26 mouse cellular contexts compared by ENCODE assay signal in genomic region chrX:129925806-129926205, GRCm38 (mm10).
"Had no signal": no experiment of that assay in that cellular context is flagged by ENCODE, and none has a peak within 500 bp of the region (broad histone marks: within the 10 kb centered on the region; RNA-seq: fewer than 3 reads in every experiment).

No protein-coding gene starts in this region.

- H3K27me3 ChIP-seq: heart, embryonic 13.5 days; heart, embryonic 15.5 days; hindbrain, embryonic 13.5 days; hindbrain, embryonic 15.5 days; kidney, embryonic 15.5 days; limb, embryonic 12.5 days had no signal

- ATAC-seq: hindbrain, postnatal 0 days; intestine, embryonic 16.5 days had no signal

- H3K9me3 ChIP-seq: heart, embryonic 13.5 days; heart, embryonic 15.5 days; hindbrain, embryonic 13.5 days; hindbrain, embryonic 15.5 days; kidney, embryonic 15.5 days; limb, embryonic 10.5 days; limb, embryonic 12.5 days had no signal

- H3K36me3 ChIP-seq: heart, embryonic 13.5 days; heart, embryonic 15.5 days; hindbrain, embryonic 13.5 days; hindbrain, embryonic 15.5 days; kidney, embryonic 15.5 days; limb, embryonic 10.5 days; limb, embryonic 12.5 days had no signal

- H3K4me1 ChIP-seq: heart, embryonic 13.5 days; heart, embryonic 15.5 days; hindbrain, embryonic 13.5 days; hindbrain, embryonic 15.5 days; kidney, embryonic 15.5 days; limb, embryonic 10.5 days; limb, embryonic 12.5 days had no signal

- H3K4me3 ChIP-seq: heart, adult 2 months; heart, embryonic 13.5 days; heart, embryonic 15.5 days; hindbrain, embryonic 13.5 days; hindbrain, embryonic 15.5 days; kidney, embryonic 15.5 days; left cerebral cortex, adult 2 months; limb, embryonic 10.5 days; limb, embryonic 12.5 days had no signal

- H3K27ac ChIP-seq: heart, adult 2 months; heart, embryonic 13.5 days; heart, embryonic 15.5 days; hindbrain, embryonic 13.5 days; hindbrain, embryonic 15.5 days; hindbrain, postnatal 0 days; kidney, embryonic 15.5 days; kidney, postnatal 0 days; left cerebral cortex, adult 2 months; limb, embryonic 10.5 days; limb, embryonic 12.5 days; liver, embryonic 14.5 days had no signal

- H3K4me2 ChIP-seq: heart, embryonic 11.5 days; heart, embryonic 13.5 days; heart, embryonic 15.5 days; hindbrain, embryonic 13.5 days; hindbrain, embryonic 15.5 days; kidney, embryonic 15.5 days; limb, embryonic 12.5 days; liver, embryonic 11.5 days had no signal

- H3K9ac ChIP-seq: heart, embryonic 13.5 days; heart, embryonic 15.5 days; hindbrain, embryonic 13.5 days; hindbrain, embryonic 15.5 days; kidney, embryonic 15.5 days; limb, embryonic 12.5 days; liver, embryonic 14.5 days had no signal

- DNase-seq: gastrocnemius, postnatal 14 days; gastrocnemius, postnatal 36 days; heart, adult 11 months; heart, adult 2 months; heart, postnatal 14 days; heart, postnatal 36 days; kidney, adult 11 months; kidney, adult 2 months; kidney, adult 9 months; kidney, postnatal 14 days; kidney, postnatal 36 days; liver had no signal
